Mouse (Mus musculus) urinary bladder, postnatal 4 days (tissue): ENCODE data around the gene Rbmy.
"Not testable (repeated sequence)": the region's sequence is repeated elsewhere in the genome, so short reads cannot be mapped to it uniquely, and the experiment has no call there.

Source experiments
- DNase-seq, 2 experiments: peaks; one replicate each; pipeline ENCODE4 v3.0.0; 2021 to 2022; ENCODE audit warnings: low spot score in 2 of 2

The Rbmy gene

DNA sequence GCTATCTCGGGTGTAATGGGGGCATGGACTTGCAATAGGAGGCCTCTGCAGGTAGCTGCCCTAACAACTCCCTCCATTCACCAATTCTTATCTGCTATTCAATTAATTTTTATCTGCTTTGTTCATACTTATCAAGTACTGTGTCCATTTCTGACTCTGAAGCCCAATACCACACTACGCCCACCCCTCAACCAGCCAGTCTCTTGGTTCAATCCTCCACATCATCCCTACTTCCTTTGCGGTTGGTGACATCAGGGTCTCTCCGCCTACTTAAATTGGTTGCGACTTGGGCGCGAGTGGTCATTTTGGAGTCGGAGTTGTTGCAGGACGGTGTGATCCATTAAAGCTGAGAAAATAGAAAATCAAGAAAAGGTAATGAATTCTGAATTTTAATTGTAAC is at the start of gene Rbmy, which contains the start of gene Gm10256:
TSS of gene Rbmy (plus strand) at position 301 of the 400 bp plus-strand sequence.
TSS of gene Gm10256 (plus strand) at position 320 of the 400 bp plus-strand sequence.
- DNase-seq, result not testable (repeated sequence)

GRCm38 (mm10) chrY:2796105-2796504 is 34.4 kb upstream of the Rbmy start, which contains the start of gene Gm4064:
Gene Gm4064 (minus strand): TSS chrY:2796205.
- not testable (repeated sequence) for DNase-seq
